Mouse (Mus musculus): ENCODE data around the gene Thrb. TPM values are rescaled to one million over a fixed set of nuclear protein-coding genes. Genes with fewer than 3 reads are reported as not detected.

The Thrb gene
- polyA plus RNA-seq, 1 experiment from 2014 or later, result 0.70 TPM

DNA sequence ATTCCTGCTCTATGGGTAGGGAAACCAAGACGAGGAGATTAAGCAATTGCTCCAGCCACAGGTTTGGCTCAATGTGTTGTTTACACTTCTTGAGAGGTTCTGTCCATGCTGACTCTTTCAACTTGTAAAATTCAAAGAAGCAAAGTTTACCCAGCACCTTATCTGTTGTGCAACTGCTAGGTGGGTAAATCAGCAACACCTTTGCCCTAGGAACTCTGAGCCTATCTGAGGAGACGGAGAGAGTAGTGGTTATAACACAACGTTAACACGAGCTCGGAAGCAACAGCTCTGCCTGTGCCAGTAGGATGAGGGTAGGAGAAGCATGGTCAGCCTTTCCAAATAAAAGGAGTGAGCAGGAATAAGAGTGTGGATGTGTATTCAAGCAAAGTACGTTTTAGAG, 185.8 kb downstream of the Thrb start:
- 35% methylated on average over 6 of the region's 6 CpGs for WGBS
- Histone ChIP-seq H3K9ac (no peak overlapping the region), H3K36me3 (ENCODE audit: insufficient read depth) (no peaks in the 10 kb centered on the region), H3K27me3 (ENCODE audit: insufficient read depth, low read length) (no peaks in the 10 kb centered on the region), H3K4me1 (ENCODE audit: insufficient read depth) (no peaks in the 10 kb centered on the region), H3K9me3 (ENCODE audit: low read depth, low read length) (no peaks in the 10 kb centered on the region), H3K4me2 (no peak overlapping the region), H3K4me3 (ENCODE audit: low read depth, low read length) (no peak overlapping the region), H3K27ac (ENCODE audit: low read depth) (no peak overlapping the region)
- DNase-seq, result no peak
- no peak for TF ChIP-seq CTCF (IDR thresholded peaks at IDR 0.05; ENCODE audit: low read depth)
- ATAC-seq (ENCODE audit: insufficient read depth), result no peak

GRCm38 (mm10) chr14:17846700-17847099, 186.6 kb downstream of the Thrb start:
- no peak overlapping the region for H3K4me2 ChIP-seq
- no peaks in the 10 kb centered on the region for H3K27me3 ChIP-seq (ENCODE audit: insufficient read depth, low read length)
- DNase-seq (peak; percentile 7), ATAC-seq (ENCODE audit: insufficient read depth) (no peak)
- H3K27ac ChIP-seq (ENCODE audit: low read depth), result no peak overlapping the region
- H3K9me3 ChIP-seq (ENCODE audit: low read depth, low read length), result no peaks in the 10 kb centered on the region
- WGBS, result 53% methylated on average over 2 of the region's 2 CpGs
- H3K4me1 ChIP-seq (ENCODE audit: insufficient read depth), result no peaks in the 10 kb centered on the region
- H3K36me3 ChIP-seq (ENCODE audit: insufficient read depth), result no peaks in the 10 kb centered on the region
- no peak overlapping the region for H3K9ac ChIP-seq
- no peak for TF ChIP-seq CTCF (IDR thresholded peaks at IDR 0.05; ENCODE audit: low read depth)
- H3K4me3 ChIP-seq (ENCODE audit: low read depth, low read length), result no peak overlapping the region

DNA sequence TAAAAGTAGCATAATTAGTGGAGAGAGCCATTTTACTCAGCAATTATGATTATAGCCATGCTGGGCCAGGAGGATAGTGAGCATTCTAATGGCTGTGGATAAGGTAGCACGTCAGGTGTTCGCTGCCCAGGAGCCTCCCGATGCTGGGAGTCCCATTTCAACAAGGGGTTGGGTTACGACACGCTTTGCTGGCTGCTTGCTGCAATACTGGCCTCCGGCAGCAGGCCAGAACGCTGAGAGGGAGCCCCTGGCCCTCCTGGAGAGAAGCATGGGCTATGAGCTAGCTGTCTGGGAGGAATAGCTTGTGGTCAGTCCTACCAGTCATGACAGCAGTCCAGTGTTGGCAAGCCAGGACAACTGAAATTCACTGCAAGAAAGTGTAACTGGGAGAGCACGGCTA, 187.2 kb downstream of the Thrb start:
- no peak for ATAC-seq (ENCODE audit: insufficient read depth)
- 48% methylated on average over 8 of the region's 8 CpGs for WGBS

GRCm38 (mm10) chr14:17850355-17850754, 190.3 kb downstream of the Thrb start:
- Histone ChIP-seq H3K9ac (no peak overlapping the region), H3K4me3 (ENCODE audit: low read depth, low read length) (no peak overlapping the region), H3K36me3 (ENCODE audit: insufficient read depth) (no peaks in the 10 kb centered on the region), H3K4me1 (ENCODE audit: insufficient read depth) (no peaks in the 10 kb centered on the region), H3K4me2 (no peak overlapping the region), H3K27ac (ENCODE audit: low read depth) (no peak overlapping the region), H3K27me3 (ENCODE audit: insufficient read depth, low read length) (no peaks in the 10 kb centered on the region), H3K9me3 (ENCODE audit: low read depth, low read length) (no peaks in the 10 kb centered on the region)
- TF ChIP-seq CTCF (IDR thresholded peaks at IDR 0.05; ENCODE audit: low read depth), result no peak
- no peak for ATAC-seq (ENCODE audit: insufficient read depth)
- no peak for DNase-seq
- 44% methylated on average over 4 of the region's 4 CpGs for WGBS

More for the DNA sequence above, 187.2 kb downstream of the Thrb start:
- H3K4me3 ChIP-seq (ENCODE audit: low read depth, low read length), result no peak overlapping the region
- no peaks in the 10 kb centered on the region for H3K36me3 ChIP-seq (ENCODE audit: insufficient read depth)
- TF ChIP-seq CTCF (IDR thresholded peaks at IDR 0.05; ENCODE audit: low read depth), result no peak
- no peak for DNase-seq
- no peaks in the 10 kb centered on the region for H3K9me3 ChIP-seq (ENCODE audit: low read depth, low read length)
- no peaks in the 10 kb centered on the region for H3K4me1 ChIP-seq (ENCODE audit: insufficient read depth)
- no peak overlapping the region for H3K9ac ChIP-seq
- H3K27me3 ChIP-seq (ENCODE audit: insufficient read depth, low read length), result no peaks in the 10 kb centered on the region
- H3K27ac ChIP-seq (ENCODE audit: low read depth), result no peak overlapping the region
- no peak overlapping the region for H3K4me2 ChIP-seq

GRCm38 (mm10) chr14:17852236-17852635, 192.2 kb downstream of the Thrb start:
- no peak overlapping the region for H3K4me3 ChIP-seq (ENCODE audit: low read depth, low read length)
- no peaks in the 10 kb centered on the region for H3K36me3 ChIP-seq (ENCODE audit: insufficient read depth)
- no peaks in the 10 kb centered on the region for H3K27me3 ChIP-seq (ENCODE audit: insufficient read depth, low read length)
- H3K4me2 ChIP-seq, result no peak overlapping the region
- no peak overlapping the region for H3K27ac ChIP-seq (ENCODE audit: low read depth)
- DNase-seq (no peak), ATAC-seq (ENCODE audit: insufficient read depth) (no peak)
- TF ChIP-seq CTCF (IDR thresholded peaks at IDR 0.05; ENCODE audit: low read depth), result no peak
- WGBS, result 62% methylated on average over 2 of the region's 2 CpGs
- H3K9me3 ChIP-seq (ENCODE audit: low read depth, low read length), result no peaks in the 10 kb centered on the region
- no peak overlapping the region for H3K9ac ChIP-seq
- no peaks in the 10 kb centered on the region for H3K4me1 ChIP-seq (ENCODE audit: insufficient read depth)

DNA sequence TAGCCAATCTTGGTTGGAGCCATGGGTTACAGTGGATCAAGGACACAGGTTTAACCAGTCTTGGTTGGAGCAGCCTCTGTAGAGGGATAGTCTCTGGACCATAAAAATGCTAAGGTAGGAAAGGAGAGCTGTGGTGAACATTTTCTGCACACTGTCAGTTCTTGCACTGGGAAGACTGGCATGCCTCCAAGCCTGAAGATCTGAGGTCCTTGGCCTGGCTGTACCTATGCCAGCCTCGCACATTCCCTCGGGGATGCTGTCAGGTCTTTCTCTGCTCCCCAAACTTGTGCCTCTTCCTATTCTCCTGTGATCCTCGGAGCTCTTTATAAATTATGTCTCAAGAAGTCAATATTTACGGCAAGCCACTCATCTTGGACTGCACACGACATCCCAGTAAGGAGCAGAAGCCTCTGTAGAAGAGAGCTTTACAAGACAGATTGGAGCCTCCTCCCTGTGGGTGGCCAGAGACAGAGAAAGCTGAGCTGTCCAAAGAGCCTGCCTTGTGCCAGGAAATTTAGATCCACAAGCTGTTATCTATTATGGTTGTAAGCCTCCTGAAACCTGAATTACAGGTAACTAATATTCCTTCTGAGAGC, 199.8 kb downstream of the Thrb start:
- no peak overlapping the region for H3K9ac ChIP-seq
- WGBS, result 45% methylated on average over 5 of the region's 5 CpGs
- no peak overlapping the region for H3K4me3 ChIP-seq (ENCODE audit: low read depth, low read length)
- no peaks in the 10 kb centered on the region for H3K4me1 ChIP-seq (ENCODE audit: insufficient read depth)
- H3K9me3 ChIP-seq (ENCODE audit: low read depth, low read length), result no peaks in the 10 kb centered on the region
- no peak overlapping the region for H3K27ac ChIP-seq (ENCODE audit: low read depth)
- no peaks in the 10 kb centered on the region for H3K27me3 ChIP-seq (ENCODE audit: insufficient read depth, low read length)
- H3K36me3 ChIP-seq (ENCODE audit: insufficient read depth), result no peaks in the 10 kb centered on the region
- ATAC-seq (ENCODE audit: insufficient read depth) (no peak), DNase-seq (no peak)
- no peak overlapping the region for H3K4me2 ChIP-seq
- no peak for TF ChIP-seq CTCF (IDR thresholded peaks at IDR 0.05; ENCODE audit: low read depth)

GRCm38 (mm10) chr14:17862651-17863050, 202.6 kb downstream of the Thrb start:
- no peak overlapping the region for H3K27ac ChIP-seq (ENCODE audit: low read depth)
- ATAC-seq (ENCODE audit: insufficient read depth), result no peak
- no peak for DNase-seq
- no peak overlapping the region for H3K4me3 ChIP-seq (ENCODE audit: low read depth, low read length)
- no peak overlapping the region for H3K4me2 ChIP-seq
- no peak for TF ChIP-seq CTCF (IDR thresholded peaks at IDR 0.05; ENCODE audit: low read depth)
- no peaks in the 10 kb centered on the region for H3K4me1 ChIP-seq (ENCODE audit: insufficient read depth)
- no peaks in the 10 kb centered on the region for H3K9me3 ChIP-seq (ENCODE audit: low read depth, low read length)
- WGBS, result 86% methylated on average over 3 of the region's 3 CpGs
- H3K36me3 ChIP-seq (ENCODE audit: insufficient read depth), result no peaks in the 10 kb centered on the region
- no peaks in the 10 kb centered on the region for H3K27me3 ChIP-seq (ENCODE audit: insufficient read depth, low read length)
- H3K9ac ChIP-seq, result no peak overlapping the region
